Mouse (Mus musculus) heart, embryonic 15.5 days (tissue): Measurements from ENCODE around the gene Ctr9. TPM values are rescaled to one million over a fixed set of nuclear protein-coding genes. Genes with fewer than 3 reads are reported as not detected.

Source experiments
- polyA plus RNA-seq: library from polyadenylated mRNA; unstranded; fragments of >200 nt; fragmentation: Nextera tagmentation; extraction: Ambion mirVana; gene quantifications from 2 replicates; pipeline ENCODE4 v1.2.1, GENCODE M21; 2015

Ctr9 gene
- polyA plus RNA-seq, 1 experiment from 2014 or later = 38.9 TPM

Other genes with a start within 250 kb of the Ctr9 start
- 30.0 and 31.0 TPM in 2 replicates for gene Rnf141, start 184.5 kb upstream of the Ctr9 start, polyA plus RNA-seq
- gene Lyve1, start 165.7 kb upstream of the Ctr9 start, polyA plus RNA-seq = 11.9 and 13.2 TPM in 2 replicates
- gene Mrvi1, start 46.5 kb upstream of the Ctr9 start, polyA plus RNA-seq = 3.7 and 5.1 TPM in 2 replicates
- gene Eif4g2, start 54.1 kb downstream of the Ctr9 start, polyA plus RNA-seq = 528 and 555 TPM in 2 replicates